Mouse (Mus musculus): ENCODE results near the gene Doc2b.

Doc2b gene

GRCm38 (mm10) chr11:75792535-75792934, 3.3 kb downstream of the Doc2b start:
- DNase-seq: no peak

- no peak for DNase-seq
Observed at GRCm38 (mm10) chr11:75785897-75786296, 10.0 kb downstream of the Doc2b start.

GRCm38 (mm10) chr11:75783799-75784198, 12.1 kb downstream of the Doc2b start:
- DNase-seq: no peak

GRCm38 (mm10) chr11:75781919-75782318, 13.9 kb downstream of the Doc2b start:
- peak; percentile 70 for DNase-seq

- no peak for DNase-seq
Observed at GRCm38 (mm10) chr11:75775919-75776318, 19.9 kb downstream of the Doc2b start.

- DNase-seq: no peak
Observed at GRCm38 (mm10) chr11:75772562-75772961, 23.3 kb downstream of the Doc2b start.

- DNase-seq: peak; percentile 78
Observed at GRCm38 (mm10) chr11:75769206-75769605, 26.6 kb downstream of the Doc2b start.

- DNase-seq: no peak
Observed at GRCm38 (mm10) chr11:75768091-75768989, 27.5 kb downstream of the Doc2b start.

GRCm38 (mm10) chr11:75767014-75767413, 28.8 kb downstream of the Doc2b start:
- no peak for DNase-seq

- DNase-seq: no peak
Observed at GRCm38 (mm10) chr11:75765161-75765560, 30.7 kb downstream of the Doc2b start.

GRCm38 (mm10) chr11:75764521-75765023, 31.3 kb downstream of the Doc2b start:
- no peak for DNase-seq

- DNase-seq: no peak
Observed at GRCm38 (mm10) chr11:75762708-75763107, 33.1 kb downstream of the Doc2b start.

GRCm38 (mm10) chr11:75760785-75761184, 35.1 kb downstream of the Doc2b start:
- DNase-seq: no peak

- no peak for DNase-seq
Observed at GRCm38 (mm10) chr11:75758553-75758952, 37.3 kb downstream of the Doc2b start.

- DNase-seq: no peak
Observed at GRCm38 (mm10) chr11:75756687-75757086, 39.2 kb downstream of the Doc2b start.

GRCm38 (mm10) chr11:75751082-75751481, 44.8 kb downstream of the Doc2b start:
- no peak for DNase-seq

- DNase-seq: no peak
Observed at GRCm38 (mm10) chr11:75750537-75750936, 45.3 kb downstream of the Doc2b start.

- DNase-seq: no peak
Observed at GRCm38 (mm10) chr11:75744761-75745160, 51.1 kb downstream of the Doc2b start.

- no peak for DNase-seq
Observed at GRCm38 (mm10) chr11:75741615-75742014, 54.2 kb downstream of the Doc2b start.

GRCm38 (mm10) chr11:75740204-75740603, 55.6 kb downstream of the Doc2b start:
- DNase-seq: no peak

- no peak for DNase-seq
Observed at GRCm38 (mm10) chr11:75738477-75738821, 57.4 kb downstream of the Doc2b start.

- no peak for DNase-seq
Observed at GRCm38 (mm10) chr11:75737806-75738476, 57.9 kb downstream of the Doc2b start.

- no peak for DNase-seq
Observed at GRCm38 (mm10) chr11:75736978-75737377, 58.9 kb downstream of the Doc2b start.

Data from cerebellum, adult 11 months (tissue).